Mouse (Mus musculus): ENCODE measurements around the gene Ctxn1. TPM values are rescaled to one million over a fixed set of nuclear protein-coding genes. Genes with fewer than 3 reads are reported as not detected.

The Ctxn1 gene
- total and polyA plus RNA-seq, 3 experiments: 0.58 to 5.6 TPM; not detected in 1

DNA sequence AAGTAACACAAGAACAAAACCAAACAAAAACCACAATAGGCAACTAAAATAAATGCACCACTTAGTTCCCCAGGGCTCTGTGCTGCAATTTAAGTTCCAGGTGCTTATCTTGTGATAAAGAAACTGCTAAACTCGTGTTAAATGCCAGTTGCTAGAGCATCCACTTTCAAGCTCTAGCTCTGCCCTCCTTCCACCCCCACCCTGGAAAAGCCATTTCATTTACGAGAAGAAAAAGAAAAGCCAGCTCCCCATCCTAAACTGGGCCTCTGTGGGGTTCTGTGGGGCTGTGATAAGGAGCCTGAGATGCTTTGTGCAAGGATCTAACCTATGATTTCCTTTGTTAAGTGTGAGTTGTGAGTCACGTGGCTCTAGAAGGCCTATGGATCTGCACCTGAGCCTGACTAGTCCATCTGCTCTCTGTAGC lies 45.1 kb upstream of the Ctxn1 start (continued):
- TF ChIP-seq CHD2 (IDR thresholded peaks at IDR 0.05; ENCODE audit: low read length) (peak; percentile 19), ZKSCAN1 (IDR thresholded peaks at IDR 0.05; ENCODE audit: low read depth, low read length) (peak; percentile 81), GABPA (IDR thresholded peaks at IDR 0.05; ENCODE audit: low read depth, low read length) (no peak), TBP (IDR thresholded peaks at IDR 0.05; ENCODE audit: low read depth, low read length) (no peak), ELF1 (IDR thresholded peaks at IDR 0.05; ENCODE audit: low read depth, low read length) (no peak), ZMIZ1 (IDR thresholded peaks at IDR 0.05; ENCODE audit: low read depth, low read length) (0 out of 2 replicates have a peak, but pooled peaks have one; percentile 43), MAFK (IDR thresholded peaks at IDR 0.05; ENCODE audit: borderline replicate concordance, low read depth, low read length) (peak; percentile 48; the same call in 1 of the 2 replicates), POLR2AphosphoS5 (IDR thresholded peaks at IDR 0.05; ENCODE audit: borderline replicate concordance, low read depth, low read length) (no peak), KAT2A (conservative IDR thresholded peaks at IDR 0.05; ENCODE audit: low read depth, low read length) (no peak; the same call in 1 of the 2 replicates), ETS1 (IDR thresholded peaks at IDR 0.05; ENCODE audit: low read depth, low read length) (peak; percentile 91), TAL1 (IDR thresholded peaks at IDR 0.05; ENCODE audit: low read length) (peak; percentile 87), EP300 (IDR thresholded peaks at IDR 0.05; ENCODE audit: low read depth in 1 of 2, low read length in 2 of 2) (peak; percentile 82 to 91), BHLHE40 (IDR thresholded peaks at IDR 0.05; ENCODE audit: borderline replicate concordance, low read depth, low read length) (peak; percentile 77; the same call in 1 of the 2 replicates), USF1 (IDR thresholded peaks at IDR 0.05; ENCODE audit: low read depth, low read length) (peak; percentile 96), E2F4 (IDR thresholded peaks at IDR 0.05; ENCODE audit: borderline replicate concordance, low read depth, low read length) (no peak)

DNA sequence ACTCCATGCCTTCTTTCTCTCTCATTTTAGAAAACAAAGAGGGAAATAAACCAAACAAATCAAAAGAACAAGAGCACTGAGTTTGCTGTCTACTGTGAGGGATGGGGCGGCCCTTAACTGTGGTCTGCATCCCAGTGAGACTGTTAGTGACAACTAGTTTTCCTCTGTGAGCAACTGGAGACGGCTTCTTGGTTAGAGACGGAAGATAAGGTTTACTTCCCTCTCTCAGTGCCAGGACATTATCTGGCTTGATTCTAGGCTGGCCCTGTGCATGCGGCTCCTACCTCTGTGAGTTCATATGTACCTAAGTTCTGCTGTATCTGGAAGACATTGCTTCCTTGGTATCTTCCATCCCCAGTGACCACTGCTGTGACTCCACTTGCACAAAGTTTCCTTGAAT lies 38.7 kb upstream of the Ctxn1 start:
- TF ChIP-seq EP300 (IDR thresholded peaks at IDR 0.05; ENCODE audit: low read depth in 1 of 2, low read length in 2 of 2) (peak in 1 of 2 experiments; percentile 70; a peak in 2 of 4 replicates), ZKSCAN1 (IDR thresholded peaks at IDR 0.05; ENCODE audit: low read depth, low read length) (no peak), MXI1 (IDR thresholded peaks at IDR 0.05; ENCODE audit: low read depth, low read length) (peak; percentile 58; the same call in 1 of the 2 replicates), GATA1 (IDR thresholded peaks at IDR 0.05; ENCODE audit: low read depth, low read length) (peak; percentile 84), RAD21 (IDR thresholded peaks at IDR 0.05; ENCODE audit: low read depth, low read length) (no peak), CHD1 (IDR thresholded peaks at IDR 0.05; ENCODE audit: low read depth, low read length) (no peak), ELF1 (IDR thresholded peaks at IDR 0.05; ENCODE audit: low read depth, low read length) (no peak), TBP (IDR thresholded peaks at IDR 0.05; ENCODE audit: low read depth, low read length) (no peak), RCOR1 (IDR thresholded peaks at IDR 0.05; ENCODE audit: low read depth, low read length) (0 out of 2 replicates have a peak, but pooled peaks have one; percentile 21), MYC (IDR thresholded peaks at IDR 0.05; ENCODE audit: low read depth, low read length) (0 out of 2 replicates have a peak, but pooled peaks have one; percentile 48), ETS1 (IDR thresholded peaks at IDR 0.05; ENCODE audit: low read depth, low read length) (0 out of 2 replicates have a peak, but pooled peaks have one; percentile 43), SIN3A (IDR thresholded peaks at IDR 0.05; ENCODE audit: low read length) (peak; percentile 57)
- Histone ChIP-seq H3K9me3 (replicated peaks; ENCODE audit: insufficient read depth, low read length) (no peaks in the 10 kb centered on the region), H3K4me3 (ENCODE audit: control insufficient read depth in 1 of 2, insufficient read depth in 1 of 2, low read depth in 2 of 2, low read length in 2 of 2) (no peak overlapping the region), H3K9ac (ENCODE audit: control insufficient read depth, low read depth, low read length, poor library complexity, severe bottlenecking) (no peak overlapping the region), H3K36me3 (ENCODE audit: control insufficient read depth in 1 of 2, insufficient read depth in 2 of 2, low read length in 2 of 2) (peaks cover 27 to 35% of the 10 kb centered on the region in 2 experiments), H3K4me1 (ENCODE audit: control insufficient read depth in 1 of 2, insufficient read depth in 2 of 2, low read length in 2 of 2) (peaks cover 6 to 7% of the 10 kb centered on the region in 2 experiments; a peak in 3 of 4 replicates), H3K79me2 (ENCODE audit: control insufficient read depth, insufficient read depth, low read length, poor library complexity) (peaks cover 8% of the 10 kb centered on the region), H3K27me3 (ENCODE audit: control insufficient read depth in 1 of 2, insufficient read depth in 2 of 2, low read length in 2 of 2) (no peaks in the 10 kb centered on the region), H3K27ac (ENCODE audit: control insufficient read depth, low read depth, low read length) (peak overlapping the region; percentile 61; the same call in 1 of the 2 replicates)
- DNase-seq (ENCODE audit: low read depth, low spot score): peak; percentile 86

All from MEL (cell line).